Mouse (Mus musculus) lung, embryonic 16.5 days (tissue): ENCODE data around the gene Gm7358. TPM values are rescaled to one million over a fixed set of nuclear protein-coding genes. Genes with fewer than 3 reads are reported as not detected.
"Not testable (repeated sequence)": the region's sequence is repeated elsewhere in the genome, so short reads cannot be mapped to it uniquely, and the experiment has no call there.

Experiments
- ATAC-seq: fragments of 200-750 bp; cut with Nextera tagmentation; 2 replicates; pipeline ENCODE4 v1.8.0; 2017; ENCODE audit warnings: low read depth, mild to moderate bottlenecking, moderate library complexity
- H3K27ac ChIP-seq: fragments of 300-500 bp; sonication (generic); 2 replicates; pipeline ENCODE4 v1.5.1; 2014; ENCODE audit warnings: mild to moderate bottlenecking, control low read depth, low read length
- H3K27me3 ChIP-seq: fragments of 300-500 bp; sonication (generic); 2 replicates; pipeline ENCODE4 v1.6.1; 2014; ENCODE audit warnings: low read depth, low read length, mixed read lengths; ENCODE audit not compliant: control insufficient read depth, insufficient read depth
- H3K36me3 ChIP-seq: fragments of 300-500 bp; sonication (generic); 2 replicates; pipeline ENCODE4 v1.6.1; 2014; ENCODE audit warnings: low read length; ENCODE audit not compliant: control insufficient read depth, insufficient read depth
- H3K4me1 ChIP-seq: fragments of 300-500 bp; sonication (generic); replicated peaks from 2 replicates; pipeline ENCODE4 v1.6.1; 2014; ENCODE audit warnings: low read length, mixed read lengths; ENCODE audit not compliant: control insufficient read depth, insufficient read depth
- H3K4me2 ChIP-seq: fragments of 300-500 bp; sonication (generic); 2 replicates; pipeline ENCODE4 v1.6.1; 2014; ENCODE audit warnings: low read depth, low read length, control low read depth
- H3K4me3 ChIP-seq: fragments of 300-500 bp; sonication (generic); 2 replicates; pipeline ENCODE4 v1.5.1; 2014; ENCODE audit warnings: mild to moderate bottlenecking, low read length, control low read depth
- H3K9ac ChIP-seq: fragments of 300-500 bp; sonication (generic); 2 replicates; pipeline ENCODE4 v1.6.1; 2014; ENCODE audit warnings: low read length, control low read depth
- H3K9me3 ChIP-seq: fragments of 300-500 bp; sonication (generic); 2 replicates; pipeline ENCODE4 v1.6.1; 2016; ENCODE audit warnings: low read length; ENCODE audit not compliant: control insufficient read depth
- WGBS: fragments of 180-500 bp; shearing (Covaris S2); extraction: QIAGEN DNeasy Blood & Tissue Kit; methylation state at CpG from one replicate; pipeline ENCODE4 v1.1.7; 2014; 5-methylcytosine and 5-hydroxymethylcytosine counted together
- polyA plus RNA-seq: library from polyadenylated mRNA; unstranded; fragments of >200 nt; fragmentation: Nextera tagmentation; extraction: Ambion mirVana; gene quantifications from 2 replicates; pipeline ENCODE4 v1.2.1, GENCODE M21; 2015

The Gm7358 gene
- polyA plus RNA-seq = not detected in 2 replicates

DNA sequence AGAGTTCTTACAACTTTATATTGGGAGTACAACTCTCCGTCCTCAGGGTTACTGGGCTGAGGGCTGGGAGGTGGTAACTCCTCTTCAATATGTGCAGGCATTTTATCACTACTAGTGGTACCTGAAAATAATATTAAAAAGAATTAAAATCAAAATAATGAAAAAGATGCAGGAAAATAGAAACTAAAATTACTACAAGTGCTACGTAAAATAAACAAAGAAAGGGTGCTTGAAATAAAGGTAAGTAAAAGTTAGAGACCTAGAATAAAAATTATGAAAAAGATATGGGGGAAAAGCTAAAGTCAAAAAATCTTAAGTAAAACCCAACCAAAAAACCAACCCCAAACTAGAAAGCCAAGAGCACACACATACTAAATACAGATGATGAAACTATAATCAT, at the start of gene Gm7358:
Gene Gm7358 (minus strand): TSS at position 101 of the 400 bp plus-strand sequence.
- H3K36me3 ChIP-seq, H3K4me2 ChIP-seq, H3K4me3 ChIP-seq, H3K27me3 ChIP-seq, H3K27ac ChIP-seq, H3K9ac ChIP-seq, H3K4me1 ChIP-seq, ATAC-seq, H3K9me3 ChIP-seq: not testable (repeated sequence)
- no CpG with 5 or more reads among the region's 2 CpGs for WGBS

DNA sequence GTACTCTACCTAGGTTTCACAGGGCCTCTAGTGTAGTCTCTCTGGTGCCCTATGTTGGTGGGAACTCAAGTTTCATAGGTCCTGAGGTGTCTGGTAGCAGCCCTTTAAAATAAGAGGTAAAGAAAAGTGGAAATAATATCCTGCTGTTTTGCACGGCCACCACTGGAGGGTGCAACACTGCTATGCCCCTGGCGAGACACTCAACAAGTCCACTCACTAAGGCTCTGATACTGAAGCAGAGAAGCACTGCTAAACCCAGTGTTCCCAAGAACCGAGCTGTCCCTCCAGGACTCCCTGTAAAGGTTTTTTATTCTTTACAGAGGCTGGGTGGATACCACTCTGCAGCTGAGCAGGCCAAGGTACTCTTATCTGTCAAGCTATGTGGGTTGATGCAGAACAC, 43.7 kb upstream of the Gm7358 start:
- H3K9ac ChIP-seq, H3K36me3 ChIP-seq, H3K4me3 ChIP-seq, H3K27ac ChIP-seq, H3K4me2 ChIP-seq, H3K27me3 ChIP-seq, ATAC-seq, H3K4me1 ChIP-seq, H3K9me3 ChIP-seq: not testable (repeated sequence)
- 23% methylated on average over 3 of the region's 3 CpGs for WGBS

DNA sequence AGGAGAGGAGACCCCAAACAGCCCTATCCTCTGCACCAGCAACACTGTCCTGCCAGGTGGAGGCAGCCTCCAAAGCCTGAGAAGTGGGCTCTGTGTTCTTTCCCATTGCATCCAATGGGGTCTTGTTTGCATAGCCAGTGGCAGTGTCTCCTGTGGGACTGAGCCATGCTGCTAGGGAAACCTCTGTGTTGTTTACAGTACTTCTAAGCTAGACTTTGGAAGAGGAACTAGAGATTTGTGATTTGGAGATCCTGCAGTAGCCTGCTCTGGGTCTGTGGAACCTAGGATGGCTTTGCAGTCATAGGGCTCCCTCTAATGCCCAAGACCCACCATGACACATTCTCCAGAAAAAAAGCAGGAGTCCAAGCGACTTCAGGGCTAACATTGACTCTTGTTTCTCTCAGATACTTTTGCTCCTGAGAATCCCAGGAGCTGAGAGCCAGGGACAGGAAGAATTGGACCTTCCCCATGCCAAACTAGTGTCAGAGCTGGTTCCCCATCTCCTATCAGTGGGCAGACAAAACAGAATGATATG, 42.2 kb upstream of the Gm7358 start:
- not testable (repeated sequence) for H3K9me3 ChIP-seq, ATAC-seq, H3K4me3 ChIP-seq, H3K9ac ChIP-seq, H3K27ac ChIP-seq, H3K4me1 ChIP-seq, H3K4me2 ChIP-seq, H3K36me3 ChIP-seq, H3K27me3 ChIP-seq
- 15% methylated on average over 1 of the region's 1 CpGs for WGBS

DNA sequence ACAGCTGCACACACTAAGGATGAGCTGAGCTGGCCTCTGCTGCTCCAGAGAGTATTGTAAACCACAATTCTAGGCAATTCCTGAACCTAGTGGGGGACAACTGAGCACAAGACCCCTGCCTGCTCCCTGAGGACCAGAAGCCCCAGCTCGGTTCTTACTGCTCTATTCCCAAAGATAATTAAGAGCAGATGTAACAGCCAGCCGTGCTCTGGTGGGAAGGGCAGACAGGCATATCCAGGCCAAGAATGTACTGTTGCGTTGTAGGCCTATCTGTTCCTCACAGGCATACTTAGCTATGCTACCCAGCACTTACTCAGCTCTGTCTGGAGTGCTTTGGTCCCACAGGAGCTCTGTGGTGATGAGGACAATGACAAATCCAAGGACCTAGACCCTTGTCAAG, 40.6 kb upstream of the Gm7358 start:
- not testable (repeated sequence) for H3K4me1 ChIP-seq, H3K9me3 ChIP-seq, H3K9ac ChIP-seq, H3K4me2 ChIP-seq, H3K27me3 ChIP-seq, H3K4me3 ChIP-seq, H3K36me3 ChIP-seq, H3K27ac ChIP-seq, ATAC-seq
- 50% methylated on average over 3 of the region's 3 CpGs for WGBS

DNA sequence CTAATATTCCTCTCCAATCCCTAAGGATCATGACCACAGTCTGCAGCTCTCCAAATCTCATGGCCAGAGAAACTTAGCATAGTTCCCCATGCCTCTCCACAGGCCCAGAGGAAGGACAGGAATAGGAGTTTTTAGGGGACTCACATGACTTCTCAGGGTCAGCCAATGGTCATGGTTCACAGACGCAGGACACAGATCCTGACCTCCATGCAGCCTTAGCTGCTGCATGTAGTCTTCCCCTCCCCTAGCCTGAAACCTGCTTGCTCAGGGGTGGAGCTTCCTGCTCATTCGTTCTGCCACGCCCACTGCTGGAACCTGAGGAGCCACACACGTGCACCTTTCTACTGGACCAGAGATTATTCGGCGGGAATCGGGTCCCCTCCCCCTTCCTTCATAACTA, 34.8 kb upstream of the Gm7358 start:
- not testable (repeated sequence) for H3K27ac ChIP-seq, H3K36me3 ChIP-seq, H3K27me3 ChIP-seq, H3K4me2 ChIP-seq, ATAC-seq, H3K4me1 ChIP-seq, H3K4me3 ChIP-seq, H3K9ac ChIP-seq, H3K9me3 ChIP-seq
- 28% methylated on average over 3 of the region's 7 CpGs for WGBS

DNA sequence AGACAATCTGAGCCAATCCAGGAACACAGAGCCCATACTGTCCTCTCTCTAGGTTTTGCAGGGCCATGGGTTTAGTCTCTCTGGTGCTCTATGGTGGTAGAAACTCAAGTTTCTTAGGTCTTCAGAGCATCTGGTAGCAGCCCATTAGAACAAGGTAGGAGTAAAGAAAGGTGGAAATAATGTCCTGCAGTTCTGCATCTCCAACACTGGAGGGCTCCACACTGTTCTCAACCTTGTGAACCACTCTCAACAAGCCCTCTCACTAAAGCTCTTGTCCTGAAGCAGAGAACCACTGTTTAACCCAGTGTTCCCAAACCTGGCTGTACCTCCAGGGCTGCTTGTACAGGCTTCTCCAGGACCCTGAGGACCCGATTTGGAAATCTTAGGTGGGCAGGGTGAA, 27.3 kb upstream of the Gm7358 start:
- not testable (repeated sequence) for H3K4me1 ChIP-seq, H3K4me2 ChIP-seq, H3K27me3 ChIP-seq, H3K4me3 ChIP-seq, H3K36me3 ChIP-seq, H3K9ac ChIP-seq, ATAC-seq, H3K27ac ChIP-seq, H3K9me3 ChIP-seq
- WGBS = 0% methylated on average over 1 of the region's 1 CpGs

DNA sequence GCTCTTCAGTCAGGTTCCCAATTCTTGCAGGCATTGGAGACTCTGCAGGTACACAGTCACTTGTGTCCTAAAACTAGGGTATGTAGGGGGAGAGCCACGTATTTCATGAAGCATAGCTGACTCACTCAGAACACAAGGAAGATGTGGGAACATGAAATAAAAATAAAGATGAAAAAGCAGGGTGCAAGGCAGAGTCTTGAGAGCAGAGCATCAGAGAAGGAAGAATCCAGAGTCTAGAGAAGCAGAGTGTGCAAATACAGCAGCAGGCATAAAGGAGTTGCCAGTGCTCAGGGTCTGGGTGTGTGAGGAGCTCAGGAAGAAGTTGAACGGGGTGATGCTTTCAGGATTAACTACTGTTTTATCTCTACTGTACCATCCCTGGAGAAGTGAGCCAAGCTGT, 17.5 kb downstream of the Gm7358 start:
- not testable (repeated sequence) for H3K4me2 ChIP-seq, H3K27me3 ChIP-seq, H3K4me1 ChIP-seq, H3K9me3 ChIP-seq, H3K36me3 ChIP-seq, H3K9ac ChIP-seq, ATAC-seq, H3K4me3 ChIP-seq, H3K27ac ChIP-seq
- WGBS = 58% methylated on average over 1 of the region's 2 CpGs

DNA sequence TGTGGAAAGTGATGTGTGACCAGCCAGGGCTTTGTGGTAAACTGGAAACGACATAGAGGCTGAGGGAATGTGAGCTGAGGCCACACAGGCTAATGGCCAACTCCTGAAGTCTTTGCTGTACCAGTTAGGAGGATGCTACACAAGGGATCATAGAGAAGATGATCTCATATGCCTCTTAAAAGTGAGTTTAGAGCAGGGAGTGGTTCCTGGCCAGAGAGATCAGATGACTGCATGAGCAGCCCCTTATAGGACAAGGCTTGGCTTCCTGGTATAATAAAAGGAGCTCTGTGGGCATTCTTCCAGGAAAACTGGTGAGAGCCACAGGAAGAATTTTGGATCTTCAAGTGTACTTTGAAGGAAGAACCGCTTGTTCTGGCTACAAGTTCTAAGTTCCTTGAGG, 22.3 kb downstream of the Gm7358 start:
- H3K9me3 ChIP-seq, H3K4me1 ChIP-seq, H3K27ac ChIP-seq, H3K36me3 ChIP-seq, H3K4me3 ChIP-seq, H3K27me3 ChIP-seq, H3K9ac ChIP-seq, ATAC-seq, H3K4me2 ChIP-seq: not testable (repeated sequence)
- WGBS = 30% methylated on average over 1 of the region's 2 CpGs

DNA sequence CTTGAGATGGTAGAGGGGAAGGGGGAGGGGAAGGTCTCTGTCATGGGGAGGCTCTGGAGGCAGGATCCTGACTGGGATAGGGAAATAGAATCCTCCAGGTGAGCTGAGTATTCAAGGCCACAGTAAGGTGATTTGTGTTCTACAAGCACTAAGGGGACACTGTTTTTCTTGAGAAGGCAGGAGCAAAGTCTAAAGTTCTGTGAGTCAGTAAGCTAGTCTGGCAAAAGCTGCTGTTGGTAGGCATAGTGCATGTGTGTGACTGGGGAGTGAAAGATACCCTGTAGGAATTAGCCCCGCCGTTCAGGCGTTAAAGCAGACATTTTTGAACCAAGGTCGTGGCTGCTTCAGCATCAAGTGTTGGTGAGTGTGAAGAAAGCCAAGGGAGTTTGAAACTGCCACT, 23.2 kb downstream of the Gm7358 start:
- not testable (repeated sequence) for H3K36me3 ChIP-seq, ATAC-seq, H3K4me1 ChIP-seq, H3K27me3 ChIP-seq, H3K9ac ChIP-seq, H3K9me3 ChIP-seq, H3K4me3 ChIP-seq, H3K27ac ChIP-seq, H3K4me2 ChIP-seq
- WGBS = 45% methylated on average over 2 of the region's 4 CpGs
